Mouse (Mus musculus): Measurements from ENCODE around the gene C6. TPM values are rescaled to one million over a fixed set of nuclear protein-coding genes. Genes with fewer than 3 reads are reported as not detected.

The C6 gene
- total RNA-seq (2014; fragmentation: Nextera tagmentation) (not detected in 2 replicates), total RNA-seq (2017) (not detected in 2 replicates)

- no peak for ATAC-seq (replicated peaks; ENCODE audit: poor library complexity, severe bottlenecking)
Observed at GRCm38 (mm10) chr15:4726830-4727310, at the start of gene C6. Gene C6, plus strand, starts transcription at chr15:4727175.

GRCm38 (mm10) chr15:4697604-4698003 lies 29.4 kb upstream of the C6 start:
- no peak for ATAC-seq (replicated peaks; ENCODE audit: poor library complexity, severe bottlenecking)

GRCm38 (mm10) chr15:4734150-4734549 lies 7.2 kb downstream of the C6 start:
- ATAC-seq (replicated peaks; ENCODE audit: poor library complexity, severe bottlenecking): no peak

- ATAC-seq (replicated peaks; ENCODE audit: poor library complexity, severe bottlenecking): no peak
Observed at GRCm38 (mm10) chr15:4734996-4735609, 8.1 kb downstream of the C6 start.

- ATAC-seq (replicated peaks; ENCODE audit: poor library complexity, severe bottlenecking): no peak
Observed at GRCm38 (mm10) chr15:4747656-4748055, 20.7 kb downstream of the C6 start.

GRCm38 (mm10) chr15:4790378-4790777 lies 63.4 kb downstream of the C6 start:
- ATAC-seq (replicated peaks; ENCODE audit: poor library complexity, severe bottlenecking): no peak

- ATAC-seq (replicated peaks; ENCODE audit: poor library complexity, severe bottlenecking): no peak
Observed at GRCm38 (mm10) chr15:4796861-4797260, 69.9 kb downstream of the C6 start.

GRCm38 (mm10) chr15:4804256-4804655 lies 77.3 kb downstream of the C6 start:
- ATAC-seq (replicated peaks; ENCODE audit: poor library complexity, severe bottlenecking): no peak

- ATAC-seq (replicated peaks; ENCODE audit: poor library complexity, severe bottlenecking): no peak
Observed at GRCm38 (mm10) chr15:4808131-4808530, 81.2 kb downstream of the C6 start.

GRCm38 (mm10) chr15:4814976-4815375 lies 88.0 kb downstream of the C6 start:
- ATAC-seq (replicated peaks; ENCODE audit: poor library complexity, severe bottlenecking): no peak

- no peak for ATAC-seq (replicated peaks; ENCODE audit: poor library complexity, severe bottlenecking)
Observed at GRCm38 (mm10) chr15:4815711-4816110, 88.7 kb downstream of the C6 start.

GRCm38 (mm10) chr15:4816752-4817493 lies 89.9 kb downstream of the C6 start:
- peak; percentile 99 for ATAC-seq (replicated peaks; ENCODE audit: poor library complexity, severe bottlenecking)

GRCm38 (mm10) chr15:4818437-4818836 lies 91.5 kb downstream of the C6 start:
- no peak for ATAC-seq (replicated peaks; ENCODE audit: poor library complexity, severe bottlenecking)

- no peak for ATAC-seq (replicated peaks; ENCODE audit: poor library complexity, severe bottlenecking)
Observed at GRCm38 (mm10) chr15:4821161-4821560, 94.2 kb downstream of the C6 start.

- peak; percentile 43 for ATAC-seq (replicated peaks; ENCODE audit: poor library complexity, severe bottlenecking)
Observed at GRCm38 (mm10) chr15:4821824-4822223, 94.8 kb downstream of the C6 start.

- ATAC-seq (replicated peaks; ENCODE audit: poor library complexity, severe bottlenecking): no peak
Observed at GRCm38 (mm10) chr15:4827736-4828135, 100.8 kb downstream of the C6 start.

GRCm38 (mm10) chr15:4836354-4836753 lies 109.4 kb downstream of the C6 start:
- no peak for ATAC-seq (replicated peaks; ENCODE audit: poor library complexity, severe bottlenecking)

GRCm38 (mm10) chr15:4850015-4850414 lies 123.0 kb downstream of the C6 start:
- no peak for ATAC-seq (replicated peaks; ENCODE audit: poor library complexity, severe bottlenecking)

Data from granulocyte monocyte progenitor cell, adult 5-6 weeks (primary cell).